8 mouse cellular contexts compared by ENCODE assay signal in genomic region chr16:32009913-32010312, GRCm38 (mm10). TPM values are rescaled to one million over a fixed set of nuclear protein-coding genes. Genes with fewer than 3 reads are reported as not detected.
DNase-seq lines count a peak whose midpoint lies in the region; TF ChIP-seq lines count a peak whose summit lies in the region.

No protein-coding gene starts in this region.

- DNase-seq in adrenal gland, adult (ENCODE audit: inconsistent age in 2 of 2, low spot score in 1 of 2): peak; percentile 44 to 58
- no peak for DNase-seq in adrenal gland, postnatal 4 days (ENCODE audit: low spot score in 2 of 2)
- peak; percentile 17 for DNase-seq in urinary bladder, postnatal 14 days (ENCODE audit: low spot score)
- no peak for DNase-seq in urinary bladder, adult 2 months (ENCODE audit: low spot score)
- peak; percentile 44 to 58 for DNase-seq in left cerebral cortex, adult 2 months (ENCODE audit: extremely low spot score in 1 of 2, low spot score in 2 of 2)
- peak; percentile 70 for DNase-seq in yolk sac, embryonic 10.5 days (ENCODE audit: low spot score)
- no peak for DNase-seq in gastrocnemius, postnatal 4 days (ENCODE audit: low spot score in 2 of 2)
- no peak for DNase-seq in urinary bladder, postnatal 25 days (ENCODE audit: low spot score)

- no peak overlapping the region for H3K4me3 ChIP-seq in left cerebral cortex, adult 2 months

- intact Hi-C loops in left cerebral cortex, adult 2 months (cut with DNase I): no loop called here

- TF ChIP-seq CTCF in left cerebral cortex, adult 2 months (IDR thresholded peaks at IDR 0.05): no peak; the same call in 1 of the 2 replicates

- no peak overlapping the region; the same call in 1 of the 2 replicates for H3K27ac ChIP-seq in left cerebral cortex, adult 2 months

RNA-seq across cellular contexts. Expression of gene Senp5, which starts 6.8 kb away (rescaled TPM):
- total RNA-seq in adrenal gland, postnatal 4 days (2021): 10 to 100 TPM; 27.3 to 27.4 TPM
- 12.7 and 13.5 TPM in 2 replicates for polyA plus RNA-seq in urinary bladder, adult 2 months (2012; rRNA removed)
- 10 to 100 TPM; 46.8 to 48.3 TPM for total RNA-seq in left cerebral cortex, adult 2 months (2021)
- total RNA-seq in gastrocnemius, postnatal 4 days (2021): 10 to 100 TPM; 22.4 to 23.2 TPM

Comparison
In these comparisons a context has a peak if more than half of its experiments do, and no peak if none do; other contexts are left out.
1. DNase-seq: peak in adrenal gland, adult (2 of 2), urinary bladder, postnatal 14 days (single experiment), left cerebral cortex, adult 2 months (2 of 2) and yolk sac, embryonic 10.5 days (single experiment); none in adrenal gland, postnatal 4 days (0 of 2), urinary bladder, adult 2 months (single experiment), gastrocnemius, postnatal 4 days (0 of 2) and urinary bladder, postnatal 25 days (single experiment).